Mouse (Mus musculus) MEL (cell line): ENCODE results near the gene 1700013H16Rik. TPM values are rescaled to one million over a fixed set of nuclear protein-coding genes. Genes with fewer than 3 reads are reported as not detected.

Experiments used
- DNase-seq: peaks from one replicate; pipeline ENCODE4 v3.0.0; 2011; ENCODE audit warnings: low read depth, low spot score
- H3K27ac ChIP-seq: 2 replicates; pipeline ENCODE4 v1.5.1; 2012; ENCODE audit warnings: low read depth, mild to moderate bottlenecking, control low read depth, low read length, moderate library complexity; ENCODE audit not compliant: control insufficient read depth
- H3K27me3 ChIP-seq, 2 experiments: fragments of 150-350 bp in 1 of 2; sonication (generic) in 1 of 2; 2 replicates each; pipeline ENCODE4 v1.6.1; 2012; ENCODE audit warnings: low read length in 2 of 2, mild to moderate bottlenecking in 2 of 2, improper control_type of control experiment in 1 of 2, moderate library complexity in 1 of 2; ENCODE audit not compliant: insufficient read depth in 2 of 2, control insufficient read depth in 1 of 2
- H3K36me3 ChIP-seq, 2 experiments: 2 replicates each; pipeline ENCODE4 v1.6.1; 2012 to 2014; ENCODE audit warnings: low read length in 2 of 2, improper control_type of control experiment in 1 of 2, inconsistent platforms in 1 of 2, mild to moderate bottlenecking in 1 of 2; ENCODE audit not compliant: insufficient read depth in 2 of 2, control insufficient read depth in 1 of 2
- H3K4me1 ChIP-seq, 2 experiments: fragments of 150-350 bp in 1 of 2; sonication (generic) in 1 of 2; 2 replicates each; pipeline ENCODE4 v1.6.1; 2012; ENCODE audit warnings: low read length in 2 of 2, improper control_type of control experiment in 1 of 2, mild to moderate bottlenecking in 1 of 2; ENCODE audit not compliant: insufficient read depth in 2 of 2, control insufficient read depth in 1 of 2
- H3K4me3 ChIP-seq, 2 experiments: fragments of 150-350 bp in 1 of 2; sonication (generic) in 1 of 2; 2 replicates each; pipeline ENCODE4 v1.5.1; 2012; ENCODE audit warnings: low read depth in 2 of 2, low read length in 2 of 2, mild to moderate bottlenecking in 2 of 2, moderate library complexity in 2 of 2, control low read depth in 1 of 2, improper control_type of control experiment in 1 of 2; ENCODE audit not compliant: control insufficient read depth in 1 of 2, insufficient read depth in 1 of 2
- H3K79me2 ChIP-seq: 2 replicates; pipeline ENCODE4 v1.6.1; 2012; ENCODE audit warnings: mild to moderate bottlenecking, low read length, moderate library complexity; ENCODE audit not compliant: control insufficient read depth, poor library complexity, insufficient read depth
- H3K9ac ChIP-seq: 2 replicates; pipeline ENCODE4 v1.6.1; 2012; ENCODE audit warnings: low read depth, mild to moderate bottlenecking, control low read depth, low read length, moderate library complexity; ENCODE audit not compliant: control insufficient read depth, poor library complexity, severe bottlenecking
- H3K9me3 ChIP-seq: fragments of 150-350 bp; sonication (generic); replicated peaks from 2 replicates; pipeline ENCODE4 v1.6.1; 2012; ENCODE audit warnings: mild to moderate bottlenecking, low read length, improper control_type of control experiment, moderate library complexity; ENCODE audit not compliant: insufficient read depth
- BHLHE40 ChIP-seq: IDR thresholded peaks from 2 replicates; pipeline ENCODE4 v1.6.1; 2012; ENCODE audit warnings: low read depth, mild to moderate bottlenecking, inconsistent platforms, low read length, improper control_type of control experiment, borderline replicate concordance
- CHD1 ChIP-seq: IDR thresholded peaks from 2 replicates; pipeline ENCODE4 v1.6.1; 2012; ENCODE audit warnings: low read depth, mild to moderate bottlenecking, inconsistent platforms, low read length, improper control_type of control experiment
- CHD2 ChIP-seq: IDR thresholded peaks from 2 replicates; pipeline ENCODE4 v1.6.1; 2011; ENCODE audit warnings: low read length, improper control_type of control experiment
- CTCF ChIP-seq, 3 experiments: IDR thresholded peaks in 2 of 3; conservative IDR thresholded peaks in 1 of 3; 2 replicates each; pipeline ENCODE4 v1.5.1; 2011 to 2012; ENCODE audit warnings: low read length in 3 of 3, low read depth in 2 of 3, mild to moderate bottlenecking in 2 of 3, improper control_type of control experiment in 1 of 3, inconsistent platforms in 1 of 3, mixed read lengths in 1 of 3, moderate library complexity in 1 of 3; ENCODE audit not compliant: control insufficient read depth in 1 of 3, insufficient read depth in 1 of 3, poor library complexity in 1 of 3, severe bottlenecking in 1 of 3
- ELF1 ChIP-seq: IDR thresholded peaks from 2 replicates; pipeline ENCODE4 v1.6.1; 2014; ENCODE audit warnings: low read depth, mild to moderate bottlenecking, inconsistent platforms, low read length, improper control_type of control experiment, moderate library complexity
- GABPA ChIP-seq: IDR thresholded peaks from 2 replicates; pipeline ENCODE4 v1.6.1; 2012; ENCODE audit warnings: low read depth, mild to moderate bottlenecking, inconsistent platforms, low read length, improper control_type of control experiment, moderate library complexity
- GATA1 ChIP-seq: IDR thresholded peaks from 2 replicates; pipeline ENCODE4 v1.6.1; 2011; ENCODE audit warnings: low read depth, low read length, improper control_type of control experiment
- MAZ ChIP-seq: IDR thresholded peaks from 2 replicates; pipeline ENCODE4 v1.6.1; 2012; ENCODE audit warnings: low read depth, mild to moderate bottlenecking, inconsistent platforms, low read length, improper control_type of control experiment
- MEF2A ChIP-seq: IDR thresholded peaks from 2 replicates; pipeline ENCODE4 v1.6.1; 2014; ENCODE audit warnings: low read depth, mild to moderate bottlenecking, inconsistent platforms, low read length, improper control_type of control experiment; ENCODE audit not compliant: poor library complexity, insufficient replicate concordance, severe bottlenecking; ENCODE audit errors: extremely low read depth
- MXI1 ChIP-seq: IDR thresholded peaks from 2 replicates; pipeline ENCODE4 v1.6.1; 2011; ENCODE audit warnings: mild to moderate bottlenecking, low read depth, low read length, improper control_type of control experiment
- MYC ChIP-seq: IDR thresholded peaks from 2 replicates; pipeline ENCODE4 v1.6.1; 2011; ENCODE audit warnings: low read depth, mild to moderate bottlenecking, low read length, improper control_type of control experiment, moderate library complexity
- NELFE ChIP-seq: IDR thresholded peaks from 2 replicates; pipeline ENCODE4 v1.6.1; 2011; ENCODE audit warnings: low read depth, low read length, improper control_type of control experiment
- NRF1 ChIP-seq: IDR thresholded peaks from 2 replicates; pipeline ENCODE4 v1.6.1; 2014; ENCODE audit warnings: low read depth, mild to moderate bottlenecking, inconsistent platforms, low read length, improper control_type of control experiment, moderate library complexity; ENCODE audit not compliant: poor library complexity, insufficient read depth, severe bottlenecking
- POLR2AphosphoS2 ChIP-seq: IDR thresholded peaks from 2 replicates; pipeline ENCODE4 v1.6.1; 2011; ENCODE audit warnings: low read length, improper control_type of control experiment
- POLR2AphosphoS5 ChIP-seq: IDR thresholded peaks from 2 replicates; pipeline ENCODE4 v1.6.1; 2012; ENCODE audit warnings: low read depth, borderline replicate concordance, mild to moderate bottlenecking, inconsistent platforms, low read length, moderate library complexity, mixed read lengths
- SIN3A ChIP-seq: IDR thresholded peaks from 2 replicates; pipeline ENCODE4 v1.6.1; 2012; ENCODE audit warnings: low read length, improper control_type of control experiment, inconsistent platforms
- TCF12 ChIP-seq: IDR thresholded peaks from 2 replicates; pipeline ENCODE4 v1.6.1; 2014; ENCODE audit warnings: low read depth, mild to moderate bottlenecking, inconsistent platforms, low read length, improper control_type of control experiment, moderate library complexity
- ZC3H11A ChIP-seq: IDR thresholded peaks from 2 replicates; pipeline ENCODE4 v1.6.1; 2012; ENCODE audit warnings: low read depth, mild to moderate bottlenecking, inconsistent platforms, low read length, improper control_type of control experiment
- polyA plus RNA-seq, 2 experiments: library from polyadenylated mRNA; stranded (reverse) in 1 of 2; unstranded in 1 of 2; fragments of >175 nt in 1 of 2; fragments of >200 nt in 1 of 2; gene quantifications; 2 replicates each; pipeline versions ENCODE4 v1.2.1 to v1.2.4; 2012; ENCODE audit warnings: low replicate concordance in 2 of 2, low read depth in 1 of 2; ENCODE audit not compliant: insufficient read length in 2 of 2, insufficient read depth in 1 of 2, missing spikeins in 1 of 2
- total RNA-seq: library from RNA; depleted of rRNA; stranded (reverse); fragments of 300-350 nt; gene quantifications from 2 replicates; pipeline ENCODE4 v1.2.3, GENCODE M21; 2012

The 1700013H16Rik gene
- total and polyA plus RNA-seq, 3 experiments = not detected

DNA sequence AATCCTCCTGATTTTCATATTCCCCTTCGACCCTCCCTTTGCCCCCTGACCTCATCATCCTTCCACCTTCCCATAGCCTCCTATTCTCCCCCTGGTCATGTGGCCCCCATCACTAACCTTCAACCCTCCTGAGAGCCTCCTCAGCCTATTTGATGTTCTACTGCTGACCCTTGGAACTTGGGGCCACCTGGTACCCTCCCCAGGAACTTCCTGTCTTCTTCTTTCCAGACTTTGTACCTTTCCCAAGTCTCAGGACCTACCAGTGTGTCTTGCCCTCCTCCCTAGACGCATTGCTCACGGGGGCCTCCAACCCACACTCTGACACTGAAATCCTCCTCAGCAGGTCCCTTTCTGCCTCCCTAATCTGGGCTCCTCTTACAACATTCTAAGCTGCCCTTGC, 55.0 kb downstream of the 1700013H16Rik start:
- DNase-seq = no peak

DNA sequence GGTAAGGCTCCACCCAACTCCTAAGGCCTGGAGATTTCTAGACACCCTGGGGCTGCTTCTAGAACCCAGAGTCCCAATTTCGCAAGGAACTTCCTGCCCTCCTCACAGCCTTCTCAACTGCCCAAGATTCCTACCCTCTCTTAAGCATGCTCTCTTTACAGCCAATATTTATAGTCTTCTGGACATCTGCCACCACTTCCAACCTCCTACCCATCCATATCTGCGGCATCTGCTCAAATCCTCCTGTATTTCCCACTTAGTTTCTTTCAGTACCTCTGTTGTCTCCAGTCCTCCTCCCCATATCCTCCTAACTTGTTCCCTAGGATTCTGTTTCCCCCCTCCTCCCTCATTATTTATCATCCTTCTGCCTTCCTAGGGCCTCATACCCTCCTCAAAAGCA, 58.4 kb downstream of the 1700013H16Rik start:
- no peaks in the 10 kb centered on the region for H3K36me3 ChIP-seq
- H3K79me2 ChIP-seq = no peaks in the 10 kb centered on the region
- H3K4me1 ChIP-seq = no peaks in the 10 kb centered on the region
- no peak for DNase-seq
- H3K9ac ChIP-seq = no peak overlapping the region
- H3K4me3 ChIP-seq = no peak overlapping the region
- TF ChIP-seq NRF1 (no peak), BHLHE40 (no peak), GABPA (no peak)
- TF ChIP-seq, all 39 proteins: peak for 0
- H3K27ac ChIP-seq = no peak overlapping the region
- H3K27me3 ChIP-seq = no peaks in the 10 kb centered on the region
- H3K9me3 ChIP-seq = no peaks in the 10 kb centered on the region

More for the DNA sequence above, 55.0 kb downstream of the 1700013H16Rik start:
- no peaks in the 10 kb centered on the region for H3K27me3 ChIP-seq
- no peaks in the 10 kb centered on the region for H3K4me1 ChIP-seq
- H3K36me3 ChIP-seq = no peaks in the 10 kb centered on the region
- H3K79me2 ChIP-seq = no peaks in the 10 kb centered on the region
- H3K4me3 ChIP-seq = no peak overlapping the region
- no peaks in the 10 kb centered on the region for H3K9me3 ChIP-seq
- no peak overlapping the region for H3K27ac ChIP-seq
- TF ChIP-seq MAZ (no peak), MYC (no peak), CHD1 (no peak), SIN3A (no peak), ELF1 (no peak), CHD2 (no peak), ZC3H11A (no peak), NELFE (no peak), GATA1 (no peak), POLR2AphosphoS2 (no peak), CTCF (IDR thresholded peaks at IDR 0.05 in 2 of 3, conservative IDR thresholded peaks at IDR 0.05 in 1 of 3; ENCODE audit: control insufficient read depth in 1 of 3, insufficient read depth in 1 of 3, low read depth in 2 of 3, low read length in 3 of 3, poor library complexity in 1 of 3, severe bottlenecking in 1 of 3) (no peak), MXI1 (no peak), MEF2A (no peak), TCF12 (no peak), POLR2AphosphoS5 (no peak)
- H3K9ac ChIP-seq = no peak overlapping the region
